Mouse (Mus musculus): ENCODE measurements around the gene Wdr6. TPM values are rescaled to one million over a fixed set of nuclear protein-coding genes. Genes with fewer than 3 reads are reported as not detected.
"Not testable (repeated sequence)": the region's sequence is repeated elsewhere in the genome, so short reads cannot be mapped to it uniquely, and the experiment has no call there.

Wdr6 gene
- total and polyA plus RNA-seq, 3 experiments: 9.1 to 16.3 (median 14.3) TPM

DNA sequence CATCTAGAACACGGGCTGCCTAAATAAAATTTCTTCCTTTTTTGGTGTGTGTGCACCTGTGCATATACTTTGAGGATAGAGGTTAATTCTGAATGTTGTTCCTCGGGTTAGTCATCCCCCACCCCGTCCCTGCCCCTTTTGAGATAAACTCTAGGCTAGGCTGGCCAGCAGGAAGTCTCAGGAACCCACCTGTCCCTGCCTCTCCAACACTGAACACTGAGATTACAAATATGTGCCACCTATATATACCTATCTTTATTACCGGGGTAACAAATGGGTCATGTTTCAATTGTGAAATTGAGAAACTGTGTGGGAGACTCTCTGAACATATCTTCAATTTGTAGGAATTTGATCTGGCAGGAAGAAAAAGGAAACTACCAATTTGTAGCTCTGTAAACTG lies 30.4 kb upstream of the Wdr6 start:
- TF ChIP-seq NELFE (IDR thresholded peaks at IDR 0.05; ENCODE audit: low read depth, low read length): no peak
- TF ChIP-seq MEF2A (IDR thresholded peaks at IDR 0.05; ENCODE audit: borderline replicate concordance, low read depth, low read length): no peak
- TF ChIP-seq ZNF384 (IDR thresholded peaks at IDR 0.05; ENCODE audit: low read depth, low read length): no peak
- no peak for TF ChIP-seq ELF1 (IDR thresholded peaks at IDR 0.05; ENCODE audit: low read depth, low read length)
- TF ChIP-seq ZC3H11A (IDR thresholded peaks at IDR 0.05; ENCODE audit: low read depth, low read length): no peak
- no peak for TF ChIP-seq E2F4 (IDR thresholded peaks at IDR 0.05; ENCODE audit: insufficient replicate concordance, low read depth, low read length)
- Histone ChIP-seq H3K4me3 (replicated peaks in 1 of 3; ENCODE audit: low read depth in 2 of 3, low read length in 2 of 3, poor library complexity in 1 of 3) (no peak overlapping the region), H3K9me3 (replicated peaks; ENCODE audit: low read length) (no peaks in the 10 kb centered on the region), H3K9ac (ENCODE audit: insufficient read depth, low read depth) (no peak overlapping the region), H3K27me3 (replicated peaks) (no peaks in the 10 kb centered on the region), H3K4me1 (ENCODE audit: control insufficient read depth in 1 of 2, insufficient read depth in 2 of 2) (peaks cover 0 to 6% of the 10 kb centered on the region in 2 experiments; a peak in 1 of 4 replicates), H3K36me3 (replicated peaks in 1 of 2; ENCODE audit: control insufficient read depth in 1 of 2, insufficient read depth in 1 of 2, low read length in 1 of 2) (peaks cover 68 to 89% of the 10 kb centered on the region in 2 experiments), H3K27ac (ENCODE audit: insufficient read depth, low read depth) (no peak overlapping the region), H3K79me2 (replicated peaks; ENCODE audit: control insufficient read depth, extremely low read depth, insufficient read depth, poor library complexity, severe bottlenecking) (no peaks in the 10 kb centered on the region), H3K4me2 (ENCODE audit: insufficient read depth, low read depth, poor library complexity, severe bottlenecking) (no peak overlapping the region)
- DNase-seq (ENCODE audit: extremely low read depth): no peak
- in situ Hi-C loops (cut with MboI; ENCODE audit: low pct_ligation_motif_present, low pct_unique_long_range_greater_than_20kb, low sequenced_read_pairs): no loop called here
- dilution Hi-C loops (cut with MboI; ENCODE audit: extremely low pct_ligation_motif_present, extremely low pct_unique_long_range_greater_than_20kb, low sequenced_read_pairs): no loop called here

DNA sequence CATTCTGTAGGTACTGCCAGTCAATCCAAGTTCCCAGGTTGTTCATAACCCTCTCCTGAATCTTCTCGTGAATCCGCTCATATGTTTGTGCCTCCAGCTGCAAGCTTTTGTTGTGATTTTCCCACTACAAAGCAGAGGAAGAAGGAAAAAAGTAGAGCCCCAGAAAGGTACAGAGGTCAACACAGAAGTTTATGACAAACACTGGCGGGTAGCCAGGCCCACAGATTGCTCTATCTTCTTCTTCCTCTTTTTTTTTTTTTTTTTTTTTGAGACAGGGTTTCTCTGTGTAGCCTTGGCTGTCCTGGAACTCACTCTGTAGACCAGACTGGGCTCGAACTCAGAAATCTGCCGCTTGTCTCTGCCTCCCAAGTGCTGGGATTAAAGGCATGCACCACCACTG lies 29.4 kb upstream of the Wdr6 start:
- H3K79me2 ChIP-seq (replicated peaks; ENCODE audit: control insufficient read depth, extremely low read depth, insufficient read depth, poor library complexity, severe bottlenecking); in situ Hi-C loops (cut with MboI; ENCODE audit: low pct_ligation_motif_present, low pct_unique_long_range_greater_than_20kb, low sequenced_read_pairs); H3K9ac ChIP-seq (ENCODE audit: insufficient read depth, low read depth); H3K9me3 ChIP-seq (replicated peaks; ENCODE audit: low read length); H3K27ac ChIP-seq (ENCODE audit: insufficient read depth, low read depth); DNase-seq (ENCODE audit: extremely low read depth); H3K4me2 ChIP-seq (ENCODE audit: insufficient read depth, low read depth, poor library complexity, severe bottlenecking); H3K4me1 ChIP-seq (ENCODE audit: control insufficient read depth in 1 of 2, insufficient read depth in 2 of 2); H3K27me3 ChIP-seq (replicated peaks); H3K4me3 ChIP-seq (replicated peaks in 1 of 3; ENCODE audit: low read depth in 2 of 3, low read length in 2 of 3, poor library complexity in 1 of 3); dilution Hi-C loops (cut with MboI; ENCODE audit: extremely low pct_ligation_motif_present, extremely low pct_unique_long_range_greater_than_20kb, low sequenced_read_pairs): not testable (repeated sequence)
- H3K36me3 ChIP-seq (replicated peaks in 1 of 2; ENCODE audit: control insufficient read depth in 1 of 2, insufficient read depth in 1 of 2, low read length in 1 of 2): peaks cover 68 to 89% of the 10 kb centered on the region in 2 experiments

DNA sequence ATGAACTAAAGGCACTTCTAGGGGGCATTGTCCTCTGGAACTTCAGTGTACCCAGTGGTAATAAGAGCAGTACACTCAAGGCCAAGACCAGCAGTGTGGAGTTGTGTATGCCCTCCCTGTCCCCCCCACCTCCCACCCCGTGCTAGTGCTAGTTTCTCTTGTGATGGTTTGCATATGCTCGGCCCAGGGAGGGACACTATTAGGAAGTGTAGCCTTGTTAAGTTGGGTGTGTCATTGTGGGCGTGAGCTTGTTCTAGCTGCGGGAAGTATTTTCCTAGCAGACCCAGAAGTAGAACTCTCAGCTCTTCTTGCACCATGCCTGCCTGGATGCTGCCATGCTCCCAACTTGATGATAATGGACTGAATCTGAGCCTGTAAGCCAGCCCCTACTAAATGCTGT lies 23.4 kb upstream of the Wdr6 start:
- TF ChIP-seq PAX5 (IDR thresholded peaks at IDR 0.05; ENCODE audit: low read length): no peak
- TF ChIP-seq MAZ (IDR thresholded peaks at IDR 0.05; ENCODE audit: low read depth, low read length): no peak
- TF ChIP-seq SIN3A (IDR thresholded peaks at IDR 0.05; ENCODE audit: low read length): no peak
- no peak for TF ChIP-seq TCF12 (IDR thresholded peaks at IDR 0.05; ENCODE audit: low read depth, low read length)
- no peak for TF ChIP-seq POLR2AphosphoS2 (IDR thresholded peaks at IDR 0.05; ENCODE audit: low read depth, low read length)
- no peak for TF ChIP-seq MAFK (IDR thresholded peaks at IDR 0.05; ENCODE audit: insufficient replicate concordance, low read length)
- no peak for TF ChIP-seq NRF1 (IDR thresholded peaks at IDR 0.05; ENCODE audit: low read depth, low read length)
- TF ChIP-seq IRF4 (IDR thresholded peaks at IDR 0.05; ENCODE audit: low read depth, low read length): no peak
- 0 out of 4 replicates have a peak, but pooled peaks cover 0 to 3% of the 10 kb centered on the region in 2 experiments for H3K4me1 ChIP-seq (ENCODE audit: control insufficient read depth in 1 of 2, insufficient read depth in 2 of 2)
- no peaks in the 10 kb centered on the region for H3K79me2 ChIP-seq (replicated peaks; ENCODE audit: control insufficient read depth, extremely low read depth, insufficient read depth, poor library complexity, severe bottlenecking)
- no peak overlapping the region for H3K9ac ChIP-seq (ENCODE audit: insufficient read depth, low read depth)
- no peak overlapping the region for H3K27ac ChIP-seq (ENCODE audit: insufficient read depth, low read depth)
- no peaks in the 10 kb centered on the region for H3K27me3 ChIP-seq (replicated peaks)
- DNase-seq (ENCODE audit: extremely low read depth): no peak
- H3K4me3 ChIP-seq (replicated peaks in 1 of 3; ENCODE audit: low read depth in 2 of 3, low read length in 2 of 3, poor library complexity in 1 of 3): no peak overlapping the region
- H3K4me2 ChIP-seq (ENCODE audit: insufficient read depth, low read depth, poor library complexity, severe bottlenecking): no peak overlapping the region
- H3K36me3 ChIP-seq (replicated peaks in 1 of 2; ENCODE audit: control insufficient read depth in 1 of 2, insufficient read depth in 1 of 2, low read length in 1 of 2): peaks cover 29 to 47% of the 10 kb centered on the region in 2 experiments
- H3K9me3 ChIP-seq (replicated peaks; ENCODE audit: low read length): no peaks in the 10 kb centered on the region
- in situ Hi-C loops (cut with MboI; ENCODE audit: low pct_ligation_motif_present, low pct_unique_long_range_greater_than_20kb, low sequenced_read_pairs): no loop called here
- dilution Hi-C loops (cut with MboI; ENCODE audit: extremely low pct_ligation_motif_present, extremely low pct_unique_long_range_greater_than_20kb, low sequenced_read_pairs): no loop called here

All from CH12.LX (cell line).